Comparison of ENCODE assay signal across 9 mouse cellular contexts in genomic region chr9:14770803-14771471, GRCm38 (mm10). TPM values are rescaled to one million over a fixed set of nuclear protein-coding genes. Genes with fewer than 3 reads are reported as not detected.
DNase-seq lines count a peak whose midpoint lies in the region; ATAC-seq and TF ChIP-seq lines count a peak whose summit lies in the region.
"Had no signal": no experiment of that assay in that cellular context is flagged by ENCODE, and none has a peak within 500 bp of the region (broad histone marks: within the 10 kb centered on the region; RNA-seq: fewer than 3 reads in every experiment).

TSS of gene 1700012B09Rik (minus strand) at chr9:14771030.

- peaks cover 11% of the 10 kb centered on the region for H3K4me1 ChIP-seq in E14TG2a.4 (replicated peaks; ENCODE audit: low read depth, low read length)
- H3K4me1 ChIP-seq in forebrain, embryonic 15.5 days, result peaks cover 3% of the 10 kb centered on the region; the same call in 1 of the 2 replicates
- H3K4me1 ChIP-seq in midbrain, embryonic 12.5 days, result peaks cover 7% of the 10 kb centered on the region
- no peaks in the 10 kb centered on the region for H3K4me1 ChIP-seq in liver, embryonic 12.5 days

- peak within 1 kb of the TSS; percentile 24 for H3K4me2 ChIP-seq in forebrain, embryonic 15.5 days (replicated peaks)
- peak within 1 kb of the TSS; percentile 41 for H3K4me2 ChIP-seq in midbrain, embryonic 12.5 days (replicated peaks)
- H3K4me2 ChIP-seq in liver, embryonic 12.5 days, result no peak within 1 kb of the TSS

- peak within 1 kb of the TSS; percentile 51 for H3K4me3 ChIP-seq in E14TG2a.4 (replicated peaks; ENCODE audit: low read length)
- no peak within 1 kb of the TSS for H3K4me3 ChIP-seq in forebrain, embryonic 15.5 days
- H3K4me3 ChIP-seq in midbrain, embryonic 12.5 days, result 0 out of 2 replicates have a peak within 1 kb of the TSS, but pooled peaks have one; percentile 3
- no peak within 1 kb of the TSS for H3K4me3 ChIP-seq in liver, embryonic 12.5 days
- no peak within 1 kb of the TSS for H3K4me3 ChIP-seq in layer of hippocampus, adult 2 months

- H3K36me3 ChIP-seq in E14TG2a.4 (ENCODE audit: insufficient read depth, low read length), result no peaks in the 10 kb centered on the region
- no peaks in the 10 kb centered on the region for H3K36me3 ChIP-seq in forebrain, embryonic 15.5 days
- H3K36me3 ChIP-seq in midbrain, embryonic 12.5 days, result no peaks in the 10 kb centered on the region
- H3K36me3 ChIP-seq in liver, embryonic 12.5 days, result no peaks in the 10 kb centered on the region

- WGBS in forebrain, embryonic 15.5 days, result 15% methylated on average over 23 of the region's 23 CpGs
- WGBS in midbrain, embryonic 12.5 days, result 18% methylated on average over 23 of the region's 23 CpGs
- 27% methylated on average over 23 of the region's 23 CpGs for WGBS in liver, embryonic 12.5 days (ENCODE audit: insufficient replicate concordance)

- no peak within 1 kb of the TSS for H3K9ac ChIP-seq in forebrain, embryonic 15.5 days (replicated peaks)
- no peak within 1 kb of the TSS; the same call in 1 of the 2 replicates for H3K9ac ChIP-seq in midbrain, embryonic 12.5 days (replicated peaks)
- H3K9ac ChIP-seq in liver, embryonic 12.5 days, result no peak within 1 kb of the TSS

- ATAC-seq in forebrain, embryonic 15.5 days (replicated peaks), result peak; percentile 61
- peak; percentile 65 for ATAC-seq in midbrain, embryonic 12.5 days (ENCODE audit: low FRiP score, low read depth)
- no peak for ATAC-seq in liver, embryonic 12.5 days

- TF ChIP-seq CTCF in E14TG2a.4 (conservative IDR thresholded peaks at IDR 0.05; ENCODE audit: low read length), result no peak
- no peak for TF ChIP-seq CTCF in layer of hippocampus, adult 2 months (conservative IDR thresholded peaks at IDR 0.05)

- H3K27me3 ChIP-seq in E14TG2a.4 (ENCODE audit: insufficient read depth, low read length), result peaks cover 34% of the 10 kb centered on the region
- H3K27me3 ChIP-seq in forebrain, embryonic 15.5 days, result no peaks in the 10 kb centered on the region
- peaks cover 7% of the 10 kb centered on the region; the same call in 1 of the 2 replicates for H3K27me3 ChIP-seq in midbrain, embryonic 12.5 days
- peaks cover 47% of the 10 kb centered on the region for H3K27me3 ChIP-seq in liver, embryonic 12.5 days (replicated peaks)

- H3K27ac ChIP-seq in forebrain, embryonic 15.5 days (replicated peaks), result no peak within 1 kb of the TSS
- H3K27ac ChIP-seq in midbrain, embryonic 12.5 days (replicated peaks), result no peak within 1 kb of the TSS
- H3K27ac ChIP-seq in liver, embryonic 12.5 days, result no peak within 1 kb of the TSS
- no peak within 1 kb of the TSS for H3K27ac ChIP-seq in layer of hippocampus, adult 2 months

- no peaks in the 10 kb centered on the region for H3K9me3 ChIP-seq in E14TG2a.4 (ENCODE audit: low read length)
- no peaks in the 10 kb centered on the region for H3K9me3 ChIP-seq in forebrain, embryonic 15.5 days
- no peaks in the 10 kb centered on the region for H3K9me3 ChIP-seq in midbrain, embryonic 12.5 days
- no peaks in the 10 kb centered on the region for H3K9me3 ChIP-seq in liver, embryonic 12.5 days (replicated peaks)

- peak; percentile 16 for DNase-seq in adrenal gland, postnatal 14 days
- DNase-seq in adrenal gland, adult 18-20 months (ENCODE audit: low spot score in 2 of 2), result no peak
- no peak for DNase-seq in spleen, adult 12 weeks (ENCODE audit: low spot score)
- no peak for DNase-seq in layer of hippocampus, adult 2 months (ENCODE audit: low spot score in 2 of 2)
- DNase-seq: lung, postnatal 14 days had no signal

RNA-seq across cellular contexts. Expression of gene 1700012B09Rik, which starts in this region (rescaled TPM):
- total RNA-seq in adrenal gland, postnatal 14 days (2021), result not detected in 2 replicates
- total RNA-seq in adrenal gland, adult 18-20 months (2021), result not detected
- polyA plus RNA-seq in forebrain, embryonic 15.5 days (2015; fragmentation: Nextera tagmentation; extraction: Ambion mirVana), result 2.9 and 4.5 TPM in 2 replicates
- 0.37 and 1.1 TPM in 2 replicates for polyA plus RNA-seq in midbrain, embryonic 12.5 days (2016; fragmentation: Nextera tagmentation; extraction: Ambion mirVana)
- polyA plus RNA-seq in liver, embryonic 12.5 days (2016; fragmentation: Nextera tagmentation; extraction: Ambion mirVana), result not detected in 2 replicates
- 1 to 10 TPM in 1 of 2 experiments, not detected in 1; 1.1 TPM for total RNA-seq in layer of hippocampus, adult 2 months (2021)

Comparison
In these comparisons a context has a peak if more than half of its experiments do, and no peak if none do; other contexts are left out.
1. Peak in DNase-seq in adrenal gland, postnatal 14 days; RNA of the gene not detected or under 1 TPM.
2. H3K4me3 ChIP-seq: peak in E14TG2a.4 (single experiment) and midbrain, embryonic 12.5 days (single experiment); none in forebrain, embryonic 15.5 days (single experiment), liver, embryonic 12.5 days (single experiment) and layer of hippocampus, adult 2 months (single experiment).